Mouse (Mus musculus): ENCODE measurements around the gene Kbtbd7.

DNA sequence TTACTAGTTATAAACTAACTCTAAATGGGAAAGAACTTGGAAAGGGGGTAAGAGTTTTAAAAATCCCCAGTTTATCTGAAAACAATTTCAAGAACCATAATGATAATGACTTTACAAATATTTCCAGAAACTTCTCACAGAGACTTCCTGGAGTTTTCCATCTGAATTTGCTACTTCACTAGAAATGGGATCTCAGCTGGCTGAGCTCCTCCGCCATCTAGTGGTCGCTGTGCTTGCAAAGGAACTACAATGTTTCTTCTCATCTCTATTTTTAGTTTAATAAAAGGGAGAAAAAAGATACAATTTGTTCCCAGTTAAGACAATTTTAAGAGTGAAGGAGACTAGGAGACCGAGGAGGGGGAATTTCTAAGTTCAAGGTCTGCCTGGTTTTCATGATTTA, 41.3 kb downstream of the Kbtbd7 start:
- TF ChIP-seq USF1 (IDR thresholded peaks at IDR 0.05; ENCODE audit: low read depth): no peak
- TF ChIP-seq POLR2A (IDR thresholded peaks at IDR 0.05; ENCODE audit: insufficient read length, low read depth): no peak
- no peak for TF ChIP-seq MYOD1 (IDR thresholded peaks at IDR 0.05; ENCODE audit: control insufficient read depth in 1 of 3, insufficient read length in 2 of 3, low read depth in 2 of 3)
- no peak for TF ChIP-seq POLR2AphosphoS2 (IDR thresholded peaks at IDR 0.05; ENCODE audit: insufficient read length, low read depth)
- no peak for TF ChIP-seq MYOG (IDR thresholded peaks at IDR 0.05; ENCODE audit: control insufficient read depth in 1 of 3, insufficient read depth in 1 of 3, insufficient read length in 2 of 3, low read depth in 2 of 3)
- no peak for TF ChIP-seq CEBPB (IDR thresholded peaks at IDR 0.05; ENCODE audit: insufficient read depth, poor library complexity, severe bottlenecking)
- TF ChIP-seq TCF12 (IDR thresholded peaks at IDR 0.05; ENCODE audit: insufficient read depth, poor library complexity, severe bottlenecking): no peak
